Mouse (Mus musculus) megakaryocyte, adult 5-6 weeks (primary cell): ENCODE results near the gene Prkcsh. TPM values are rescaled to one million over a fixed set of nuclear protein-coding genes. Genes with fewer than 3 reads are reported as not detected.

Source experiments
- ATAC-seq: 2 replicates; pipeline ENCODE4 v1.8.0; 2016; ENCODE audit warnings: mild to moderate bottlenecking, inconsistent platforms; ENCODE audit not compliant: poor library complexity, severe bottlenecking
- total RNA-seq, 2 experiments: library from RNA; stranded (forward) in 1 of 2; stranded (reverse) in 1 of 2; fragments of 153-499, 151-499 nt in 1 of 2; fragments of 221-1000, 200-1000 nt in 1 of 2; gene quantifications; 2 replicates each; pipeline versions ENCODE4 v1.2.3 to v1.2.4; 2015 to 2017

Gene Prkcsh
- total RNA-seq, 2 experiments from 2014 or later: 28.8 to 70.7 TPM

- no peak for ATAC-seq
Observed at GRCm38 (mm10) chr9:21983911-21984310, 18.7 kb upstream of the Prkcsh start.

- no peak for ATAC-seq
Observed at GRCm38 (mm10) chr9:21987592-21988342, 14.8 kb upstream of the Prkcsh start.

GRCm38 (mm10) chr9:21988421-21989101 lies 14.0 kb upstream of the Prkcsh start:
- ATAC-seq: no peak

GRCm38 (mm10) chr9:21989230-21990110 lies 13.1 kb upstream of the Prkcsh start, which contains the start of gene Rgl3:
TSS of gene Rgl3 (minus strand) at chr9:21989446.
- ATAC-seq: no peak

GRCm38 (mm10) chr9:21992227-21992626 lies 10.4 kb upstream of the Prkcsh start:
- ATAC-seq: no peak

GRCm38 (mm10) chr9:21996178-21996867 lies 6.3 kb upstream of the Prkcsh start:
- ATAC-seq: no peak

- no peak for ATAC-seq
Observed at GRCm38 (mm10) chr9:22000296-22000695, 2.3 kb upstream of the Prkcsh start.

- ATAC-seq: no peak
Observed at GRCm38 (mm10) chr9:22001633-22002032, 973 bp upstream of the Prkcsh start.

GRCm38 (mm10) chr9:22003163-22003554 lies 553 bp downstream of the Prkcsh start:
- ATAC-seq: peak; percentile 30

- ATAC-seq: no peak
Observed at GRCm38 (mm10) chr9:22004546-22004945, 1.9 kb downstream of the Prkcsh start.

GRCm38 (mm10) chr9:22011055-22011454 lies 8.4 kb downstream of the Prkcsh start:
- no peak for ATAC-seq

- ATAC-seq: no peak
Observed at GRCm38 (mm10) chr9:22012731-22013130, 10.1 kb downstream of the Prkcsh start.

- no peak for ATAC-seq
Observed at GRCm38 (mm10) chr9:22016245-22016644, 13.6 kb downstream of the Prkcsh start.

GRCm38 (mm10) chr9:22017208-22017825 lies 14.7 kb downstream of the Prkcsh start:
- no peak for ATAC-seq

- no peak for ATAC-seq
Observed at GRCm38 (mm10) chr9:22024592-22024991, 22.0 kb downstream of the Prkcsh start.

- ATAC-seq: no peak
Observed at GRCm38 (mm10) chr9:22028467-22028866, 25.9 kb downstream of the Prkcsh start.

GRCm38 (mm10) chr9:22030386-22030785 lies 27.8 kb downstream of the Prkcsh start:
- ATAC-seq: no peak

- ATAC-seq: no peak
Observed at GRCm38 (mm10) chr9:22035300-22036044, 32.9 kb downstream of the Prkcsh start.

- no peak for ATAC-seq
Observed at GRCm38 (mm10) chr9:22037826-22038225, 35.2 kb downstream of the Prkcsh start.

- no peak for ATAC-seq
Observed at GRCm38 (mm10) chr9:22041832-22042231, 39.2 kb downstream of the Prkcsh start.
